Mouse (Mus musculus) neutrophil, adult 5-6 weeks (primary cell): Measurements from ENCODE around the gene Ptges. TPM values are rescaled to one million over a fixed set of nuclear protein-coding genes. Genes with fewer than 3 reads are reported as not detected.

Experiments
- ATAC-seq: fragments of 151-379, 151-347 bp; 2 replicates; pipeline ENCODE4 v1.8.0; 2017; ENCODE audit warnings: mild to moderate bottlenecking, moderate TSS enrichment; ENCODE audit not compliant: insufficient number of reproducible peaks, poor library complexity, low FRiP score, severe bottlenecking; ENCODE audit errors: extremely low read depth
- total RNA-seq: library from RNA; stranded (forward); fragments of 200-1000 nt; gene quantifications from 2 replicates; pipeline ENCODE4 v1.2.3, GENCODE M21; 2017

Gene Ptges
- total RNA-seq, 1 experiment from 2014 or later: not detected

DNA sequence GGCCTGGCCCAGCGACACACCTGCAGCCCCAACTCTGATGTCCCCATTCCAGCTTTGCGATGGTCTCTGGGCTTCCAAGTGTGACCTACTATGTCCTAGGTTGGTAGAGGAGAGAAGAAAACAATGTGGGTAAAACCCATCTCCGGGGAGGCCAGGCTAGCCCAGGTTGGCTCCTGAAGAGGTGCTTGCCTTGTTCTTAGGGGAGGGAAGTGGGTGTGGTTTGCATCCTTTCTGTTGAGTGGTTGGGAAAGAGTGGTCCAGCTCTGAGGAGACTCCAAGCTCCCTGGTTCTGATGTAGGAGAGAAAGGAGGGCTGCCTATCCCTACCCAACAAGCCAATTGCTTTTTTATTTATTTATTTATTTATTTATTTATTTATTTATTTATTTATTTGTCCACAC, 64.2 kb downstream of the Ptges start:
- no peak for ATAC-seq

GRCm38 (mm10) chr2:30864968-30865381, 64.7 kb downstream of the Ptges start:
- ATAC-seq: no peak

GRCm38 (mm10) chr2:30863574-30863973, 66.1 kb downstream of the Ptges start:
- no peak for ATAC-seq

- no peak for ATAC-seq
These were observed 67.6 kb downstream of the Ptges start for GRCm38 (mm10) chr2:30862081-30862480.

GRCm38 (mm10) chr2:30859782-30860181, 69.9 kb downstream of the Ptges start:
- no peak for ATAC-seq

DNA sequence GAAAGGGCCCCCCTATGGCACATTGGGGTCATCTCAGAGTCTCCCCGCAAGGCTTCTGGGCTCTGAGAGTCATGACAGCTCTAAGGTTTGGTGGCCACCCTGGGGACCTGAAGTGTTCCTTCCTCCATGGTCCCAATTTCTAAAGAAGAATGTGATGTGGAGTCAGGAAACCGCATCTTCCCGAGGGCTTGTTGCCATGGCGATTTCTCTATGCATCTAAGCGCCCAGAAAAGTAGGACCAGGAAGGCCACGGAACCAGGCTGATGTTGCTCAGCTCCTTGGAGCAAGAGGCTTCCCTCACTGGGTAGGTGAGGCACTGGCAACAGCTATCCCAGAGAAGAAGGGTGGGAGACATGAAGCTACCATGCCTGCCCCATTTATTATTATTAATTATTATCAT, 72.6 kb downstream of the Ptges start:
- no peak for ATAC-seq

GRCm38 (mm10) chr2:30852771-30853313, 76.8 kb downstream of the Ptges start:
- ATAC-seq: no peak

DNA sequence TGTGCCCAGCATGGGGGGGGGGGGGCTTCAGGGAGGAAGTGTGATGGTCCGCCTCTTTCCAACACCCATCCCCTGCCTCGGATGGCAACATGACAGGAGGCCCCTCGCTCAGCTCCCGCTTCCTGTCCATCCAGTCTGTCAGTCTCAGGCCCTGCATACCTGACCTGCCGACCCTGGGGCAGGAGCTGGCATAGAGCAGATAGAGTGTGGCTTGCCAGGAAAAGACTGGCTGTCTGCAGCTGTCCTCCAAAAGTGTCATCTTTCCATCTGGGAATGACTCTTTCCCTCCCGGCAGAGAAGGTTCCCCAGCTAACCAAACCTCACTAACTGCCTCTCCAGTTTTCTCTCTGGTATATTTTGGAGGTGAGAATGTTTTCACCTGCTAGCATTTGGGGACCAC, 79.1 kb downstream of the Ptges start:
- ATAC-seq: no peak

DNA sequence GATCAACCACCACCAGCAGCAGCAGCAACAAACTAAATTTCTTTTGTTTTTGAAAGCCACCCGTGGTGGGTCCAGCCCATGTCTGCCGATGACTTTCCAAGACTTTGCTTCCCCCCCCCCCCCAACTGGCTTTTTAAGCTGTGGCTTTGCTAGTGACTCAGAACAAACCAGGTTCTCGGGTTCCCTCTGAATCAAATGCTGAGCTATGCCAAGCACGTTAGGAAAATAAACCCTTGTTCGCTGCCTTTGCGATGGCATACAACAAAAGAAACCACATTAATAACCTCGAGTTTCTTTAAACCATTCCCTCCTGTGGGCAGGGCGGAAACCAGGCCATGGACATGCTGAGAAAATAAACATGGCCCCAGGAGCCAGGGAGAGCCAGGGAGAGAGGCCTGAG, 81.5 kb downstream of the Ptges start:
- ATAC-seq: no peak

DNA sequence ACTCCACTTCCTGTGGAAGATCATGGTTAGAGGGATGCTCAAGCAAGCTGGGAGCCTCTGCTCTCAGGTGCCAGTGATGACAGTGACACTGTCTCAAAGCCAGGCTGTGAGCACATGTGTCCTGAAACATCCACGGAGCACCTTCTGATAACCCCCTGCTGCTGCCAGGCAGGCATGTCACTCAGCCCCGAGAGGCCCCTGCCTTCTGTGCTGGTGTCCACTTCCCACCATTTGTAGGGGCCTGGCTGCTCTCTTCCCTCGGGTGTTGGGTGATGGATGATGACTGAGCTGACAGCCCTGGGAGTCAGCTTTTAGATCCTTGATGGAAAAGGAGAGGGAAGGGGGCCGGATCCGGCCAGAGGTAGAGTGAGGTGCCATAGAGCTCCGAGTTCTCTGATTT, 82.9 kb downstream of the Ptges start:
- ATAC-seq: no peak

- no peak for ATAC-seq
These were observed 83.4 kb downstream of the Ptges start for GRCm38 (mm10) chr2:30846236-30846635.

DNA sequence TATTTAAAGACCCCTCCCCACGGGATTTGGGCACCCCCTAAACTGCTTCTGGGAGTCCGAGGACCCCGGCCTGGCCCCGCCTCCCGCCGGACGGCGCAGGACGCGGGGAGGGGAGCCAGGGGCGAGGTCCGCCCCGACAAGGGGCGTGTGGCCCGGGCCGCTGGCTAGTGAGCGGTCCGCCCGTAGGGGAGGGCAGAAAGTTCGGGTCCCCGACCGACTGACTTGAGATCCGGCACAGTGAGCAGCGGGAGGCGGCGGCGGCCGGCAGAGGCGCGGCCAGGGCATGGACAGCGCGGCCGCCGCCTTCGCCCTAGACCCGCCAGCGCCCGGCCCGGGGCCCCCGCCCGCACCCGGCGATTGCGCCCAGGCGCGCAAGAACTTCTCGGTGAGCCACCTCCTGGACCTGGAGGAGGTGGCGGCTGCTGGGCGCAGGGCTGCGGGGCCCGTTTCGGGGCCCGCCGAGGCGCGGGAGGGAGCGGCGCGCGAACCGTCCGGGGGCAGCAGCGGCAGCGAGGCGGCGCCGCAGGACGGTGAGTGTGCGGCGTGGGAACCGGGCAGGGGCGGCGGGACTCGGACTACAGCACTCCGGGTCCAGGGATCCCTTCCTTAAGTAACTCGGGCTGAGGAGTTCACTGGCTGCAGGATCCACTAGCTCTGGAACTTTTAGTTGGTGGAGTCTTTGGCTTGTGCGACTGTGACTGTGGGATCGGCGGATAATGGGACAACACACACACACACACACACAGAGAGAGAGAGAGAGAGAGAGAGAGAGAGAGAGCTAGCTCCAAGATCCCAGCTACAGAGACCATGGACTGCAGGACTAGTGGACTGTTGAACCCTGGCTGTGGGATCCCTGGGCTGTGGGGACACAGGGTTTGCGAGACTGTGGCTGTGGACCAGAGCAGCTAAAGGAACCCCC, 84.3 kb downstream of the Ptges start:
- no peak for ATAC-seq

GRCm38 (mm10) chr2:30842615-30843014, 87.0 kb downstream of the Ptges start:
- no peak for ATAC-seq

Other genes starting within 250 kb of the Ptges start
- gene 1700001O22Rik, start 126.2 kb downstream of the Ptges start, total RNA-seq: not detected in 2 replicates
- 13.3 and 15.0 TPM in 2 replicates for gene Ntmt1, start 122.0 kb downstream of the Ptges start, total RNA-seq
- 23.0 and 28.4 TPM in 2 replicates for gene Asb6, start 99.5 kb downstream of the Ptges start, total RNA-seq
- gene Prrx2, start 94.9 kb downstream of the Ptges start, total RNA-seq: 0.37 TPM in 1 of 2 replicates, not detected in the other
- 30.9 and 38.5 TPM in 2 replicates for gene Tor1b, start 23.1 kb upstream of the Ptges start, total RNA-seq
- 64.5 and 65.3 TPM in 2 replicates for gene Tor1a, start 38.1 kb upstream of the Ptges start, total RNA-seq
- 118 and 128 TPM in 2 replicates for gene BC005624, start 52.3 kb upstream of the Ptges start, total RNA-seq
- 8.7 and 9.8 TPM in 2 replicates for gene Usp20, start 52.4 kb upstream of the Ptges start, total RNA-seq
- 75.8 and 83.0 TPM in 2 replicates for gene Fnbp1, start 212.1 kb upstream of the Ptges start, total RNA-seq
- 56.0 and 58.8 TPM in 2 replicates for gene Gpr107, start 222.5 kb upstream of the Ptges start, total RNA-seq